Mouse (Mus musculus): ENCODE results near the gene 4930558K02Rik. TPM values are rescaled to one million over a fixed set of nuclear protein-coding genes. Genes with fewer than 3 reads are reported as not detected.

4930558K02Rik gene
- not detected for total RNA-seq (2023)

DNA sequence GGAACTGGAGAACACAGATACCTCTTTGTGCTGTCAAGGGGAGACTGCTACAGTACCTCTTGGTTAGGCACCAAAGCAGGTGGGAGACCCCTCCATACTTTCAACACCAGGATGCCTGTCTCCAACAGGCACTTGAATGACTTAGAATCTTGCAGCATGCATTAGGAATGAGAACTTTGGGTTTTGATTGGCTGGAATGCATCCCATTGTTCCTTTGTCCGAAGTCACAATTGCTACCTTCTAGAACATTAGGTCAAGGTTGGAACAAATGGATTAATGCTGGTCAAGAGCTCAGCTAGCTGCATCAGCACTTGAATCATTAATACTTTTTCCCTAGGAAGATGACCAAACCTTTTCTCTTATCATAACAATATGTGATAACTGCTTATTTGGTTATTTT lies at the start of gene 4930558K02Rik:
TSS of gene 4930558K02Rik (minus strand) at position 101 of the 400 bp plus-strand sequence.

DNA sequence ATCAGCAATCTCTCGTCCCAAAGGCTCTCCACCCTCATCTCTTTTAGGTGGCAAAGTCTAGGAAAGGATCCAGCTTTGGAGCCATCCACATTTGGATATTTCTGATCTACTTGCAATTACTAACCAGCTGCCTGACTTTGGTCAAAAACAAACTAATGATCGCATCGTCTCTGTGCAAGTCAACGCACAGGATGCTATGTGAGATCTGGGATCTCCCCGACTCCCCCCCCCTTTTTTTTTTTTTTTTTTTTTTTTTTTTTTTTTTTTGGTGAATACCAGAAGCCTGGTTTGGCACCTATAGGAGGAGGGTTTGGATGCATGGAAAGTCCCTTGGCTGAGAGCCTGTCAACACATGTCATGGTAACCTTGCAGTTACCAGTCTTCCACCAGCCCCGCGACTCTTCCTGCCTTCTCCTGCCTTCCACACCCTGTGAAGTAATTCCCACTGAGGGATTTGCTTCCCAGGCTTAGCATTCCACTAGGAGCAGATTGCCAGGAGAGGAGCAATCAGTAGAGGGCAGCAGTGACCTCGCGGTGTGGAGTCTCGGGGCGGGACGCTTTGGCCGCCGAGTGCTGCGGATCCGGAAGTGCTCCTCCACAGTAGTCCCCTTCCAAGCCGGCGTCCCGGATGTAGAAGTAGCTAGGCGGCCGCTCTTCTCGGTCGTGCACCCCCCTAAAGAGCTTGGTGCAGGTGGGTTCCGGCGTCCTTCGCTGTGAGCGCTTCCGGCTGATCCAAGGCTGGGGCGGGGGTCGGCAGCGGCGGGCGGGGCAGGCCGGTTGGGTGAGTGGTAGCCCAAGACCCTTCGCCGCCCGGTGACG lies 10.6 kb downstream of the 4930558K02Rik start, which contains the start of gene Pigc:
TSS of gene Pigc (plus strand) at position 598 of the 819 bp plus-strand sequence.

Other genes with a start within 250 kb of the 4930558K02Rik start
- 3.6 TPM for gene Fasl, start 191.1 kb downstream of the 4930558K02Rik start, total RNA-seq (2023)
- 109 TPM for gene Suco, start 103.0 kb downstream of the 4930558K02Rik start, total RNA-seq (2023)
- gene Pigc, start 10.4 kb downstream of the 4930558K02Rik start, total RNA-seq (2023) = 10.2 TPM

Measured in CD8-positive naive resting alpha-beta T cell, adult 57 days (primary cell).